ENCODE assay signal across 15 mouse cellular contexts in genomic region chr11:104154820-104155635, GRCm38 (mm10). TPM values are rescaled to one million over a fixed set of nuclear protein-coding genes. Genes with fewer than 3 reads are reported as not detected.
A peak's percentile ranks its signal among the peaks of the same experiment; 100 is the strongest.
DNase-seq lines count a peak whose midpoint lies in the region; ATAC-seq and TF ChIP-seq lines count a peak whose summit lies in the region.
"Had no signal": no experiment of that assay in that cellular context is flagged by ENCODE, and none has a peak within 500 bp of the region (broad histone marks: within the 10 kb centered on the region; RNA-seq: fewer than 3 reads in every experiment).

No protein-coding gene starts in this region.

- H3K36me3 ChIP-seq in hindbrain, postnatal 0 days (ENCODE audit: insufficient read depth, low read length): no peaks in the 10 kb centered on the region
- H3K36me3 ChIP-seq in liver, embryonic 11.5 days (ENCODE audit: control insufficient read depth, insufficient read depth, low read length): no peaks in the 10 kb centered on the region
- H3K36me3 ChIP-seq in liver, postnatal 0 days (replicated peaks; ENCODE audit: insufficient read depth, low read length): no peaks in the 10 kb centered on the region
- H3K36me3 ChIP-seq: embryonic facial prominence, embryonic 12.5 days; forebrain, embryonic 12.5 days; heart, embryonic 13.5 days had no signal

- H3K9me3 ChIP-seq in hindbrain, postnatal 0 days (ENCODE audit: low read length): no peaks in the 10 kb centered on the region
- no peaks in the 10 kb centered on the region for H3K9me3 ChIP-seq in liver, embryonic 11.5 days (ENCODE audit: control insufficient read depth, low read length)
- no peaks in the 10 kb centered on the region for H3K9me3 ChIP-seq in liver, postnatal 0 days (ENCODE audit: low read length)
- H3K9me3 ChIP-seq: embryonic facial prominence, embryonic 12.5 days; forebrain, embryonic 12.5 days; heart, embryonic 13.5 days had no signal

- 28% methylated on average over 9 of the region's 9 CpGs for WGBS in hindbrain, postnatal 0 days
- 45% methylated on average over 9 of the region's 9 CpGs for WGBS in liver, embryonic 11.5 days
- WGBS in liver, postnatal 0 days (ENCODE audit: insufficient replicate concordance): 50% methylated on average over 9 of the region's 9 CpGs

- no peak for TF ChIP-seq EP300 in liver, postnatal 0 days (IDR thresholded peaks at IDR 0.05; ENCODE audit: low read depth)

- no peaks in the 10 kb centered on the region for H3K27me3 ChIP-seq in hindbrain, postnatal 0 days (ENCODE audit: insufficient read depth, low read length)
- peaks cover 23% of the 10 kb centered on the region for H3K27me3 ChIP-seq in liver, embryonic 11.5 days (replicated peaks; ENCODE audit: control insufficient read depth, insufficient read depth, low read length)
- peaks cover 22% of the 10 kb centered on the region for H3K27me3 ChIP-seq in liver, postnatal 0 days (ENCODE audit: insufficient read depth, low read length)

- TF ChIP-seq CTCF in brain, embryonic 14.5 days (IDR thresholded peaks at IDR 0.05; ENCODE audit: borderline replicate concordance, extremely low read depth, insufficient read depth, insufficient read length): no peak
- no peak for TF ChIP-seq CTCF in hindbrain, postnatal 0 days (IDR thresholded peaks at IDR 0.05; ENCODE audit: low read depth)
- no peak for TF ChIP-seq CTCF in liver, postnatal 0 days (IDR thresholded peaks at IDR 0.05; ENCODE audit: low read depth)

- H3K27ac ChIP-seq in hindbrain, postnatal 0 days: no peak overlapping the region
- H3K27ac ChIP-seq in liver, embryonic 11.5 days (ENCODE audit: low read depth, low read length): no peak overlapping the region
- no peak overlapping the region for H3K27ac ChIP-seq in liver, postnatal 0 days (ENCODE audit: low read depth)
- H3K27ac ChIP-seq: embryonic facial prominence, embryonic 12.5 days; forebrain, embryonic 12.5 days; heart, embryonic 13.5 days; layer of hippocampus, adult 2 months had no signal

- H3K9ac ChIP-seq in hindbrain, postnatal 0 days (replicated peaks; ENCODE audit: low read length): no peak overlapping the region
- no peak overlapping the region for H3K9ac ChIP-seq in liver, embryonic 11.5 days (ENCODE audit: low read depth, low read length)
- no peak overlapping the region for H3K9ac ChIP-seq in liver, postnatal 0 days (replicated peaks)
- H3K9ac ChIP-seq: embryonic facial prominence, embryonic 12.5 days; forebrain, embryonic 12.5 days; heart, embryonic 13.5 days had no signal

- H3K4me3 ChIP-seq in hindbrain, postnatal 0 days (ENCODE audit: low read length): no peak overlapping the region
- no peak overlapping the region for H3K4me3 ChIP-seq in liver, embryonic 11.5 days (ENCODE audit: low read depth, low read length)
- H3K4me3 ChIP-seq in liver, postnatal 0 days (ENCODE audit: low read depth, low read length): no peak overlapping the region
- H3K4me3 ChIP-seq: embryonic facial prominence, embryonic 12.5 days; forebrain, embryonic 12.5 days; heart, embryonic 13.5 days; layer of hippocampus, adult 2 months had no signal

- DNase-seq in ZHBTc4 (ENCODE audit: low read depth, low spot score): peak; percentile 8
- DNase-seq in brain, embryonic 14.5 days (ENCODE audit: low read depth): peak; percentile 60
- peak; percentile 96 for DNase-seq in cerebellum, postnatal 36 days
- DNase-seq in hindbrain, postnatal 0 days (ENCODE audit: low spot score): peak; percentile 80
- DNase-seq in liver, embryonic 11.5 days (ENCODE audit: low spot score): no peak
- no peak for DNase-seq in liver, postnatal 0 days
- DNase-seq in lung, postnatal 14 days: no peak
- DNase-seq: gastrocnemius, postnatal 25 days; thymus, postnatal 36 days had no signal

- H3K4me2 ChIP-seq in hindbrain, postnatal 0 days (ENCODE audit: low read depth, low read length): no peak overlapping the region
- no peak overlapping the region for H3K4me2 ChIP-seq in liver, embryonic 11.5 days
- no peak overlapping the region for H3K4me2 ChIP-seq in liver, postnatal 0 days (ENCODE audit: low read depth, low read length)
- H3K4me2 ChIP-seq: embryonic facial prominence, embryonic 12.5 days; forebrain, embryonic 12.5 days; heart, embryonic 13.5 days had no signal

- H3K4me1 ChIP-seq in hindbrain, postnatal 0 days (ENCODE audit: insufficient read depth, low read length): peaks cover 17% of the 10 kb centered on the region
- 0 out of 2 replicates have a peak, but pooled peaks cover 3% of the 10 kb centered on the region for H3K4me1 ChIP-seq in liver, embryonic 11.5 days (replicated peaks; ENCODE audit: control insufficient read depth, insufficient read depth, low read length)
- no peaks in the 10 kb centered on the region for H3K4me1 ChIP-seq in liver, postnatal 0 days (ENCODE audit: insufficient read depth)

- no peak for TF ChIP-seq POLR2A in brain, embryonic 14.5 days (IDR thresholded peaks at IDR 0.05; ENCODE audit: borderline replicate concordance, extremely low read depth, insufficient read depth, insufficient read length, poor library complexity, severe bottlenecking)

- peak; percentile 73 for ATAC-seq in hindbrain, postnatal 0 days
- no peak for ATAC-seq in liver, embryonic 11.5 days (replicated peaks; ENCODE audit: low FRiP score)
- no peak for ATAC-seq in liver, postnatal 0 days

RNA-seq across cellular contexts. Expression of gene Crhr1, which starts 22.4 kb away (rescaled TPM):
- polyA plus RNA-seq in brain, embryonic 14.5 days (2012; rRNA removed): 9.9 and 10.2 TPM in 2 replicates
- 27.0 and 28.0 TPM in 2 replicates for total RNA-seq in hindbrain, postnatal 0 days (2014; rRNA removed)
- polyA plus RNA-seq in hindbrain, postnatal 0 days (2015; fragmentation: Nextera tagmentation; extraction: Ambion mirVana): 6.5 and 6.8 TPM in 2 replicates
- polyA plus RNA-seq in liver, embryonic 11.5 days (2014; fragmentation: Nextera tagmentation; extraction: Ambion mirVana): not detected in 2 replicates
- not detected in 2 replicates for polyA plus RNA-seq in liver, postnatal 0 days (2015; fragmentation: Nextera tagmentation; extraction: Ambion mirVana)
- total RNA-seq: gastrocnemius, postnatal 25 days had no signal
- polyA plus RNA-seq: heart, embryonic 13.5 days; liver, embryonic 16.5 days had no signal

RNA-seq across cellular contexts. Expression of gene Sppl2c, which starts 31.1 kb away (rescaled TPM):
- polyA plus RNA-seq in brain, embryonic 14.5 days (2012; rRNA removed): not detected in 2 replicates
- not detected in 2 replicates for total RNA-seq in hindbrain, postnatal 0 days (2014; rRNA removed)
- polyA plus RNA-seq in hindbrain, postnatal 0 days (2015; fragmentation: Nextera tagmentation; extraction: Ambion mirVana): not detected in 2 replicates
- polyA plus RNA-seq in liver, embryonic 11.5 days (2014; fragmentation: Nextera tagmentation; extraction: Ambion mirVana): not detected in 2 replicates
- polyA plus RNA-seq in liver, postnatal 0 days (2015; fragmentation: Nextera tagmentation; extraction: Ambion mirVana): not detected in 2 replicates
- total RNA-seq: gastrocnemius, postnatal 25 days; layer of hippocampus, adult 2 months; left cerebral cortex, postnatal 25 days had no signal
- polyA plus RNA-seq: embryonic facial prominence, embryonic 12.5 days; forebrain, embryonic 12.5 days; heart, embryonic 13.5 days; liver, embryonic 16.5 days had no signal

Comparison
In these comparisons a context has a peak if more than half of its experiments do, and no peak if none do; other contexts are left out.
1. DNase-seq: peak in ZHBTc4 (single experiment), brain, embryonic 14.5 days (single experiment), cerebellum, postnatal 36 days (2 of 2) and hindbrain, postnatal 0 days (single experiment); none in liver, embryonic 11.5 days (single experiment), liver, postnatal 0 days (single experiment) and lung, postnatal 14 days (single experiment).